In the genomic region with DNA sequence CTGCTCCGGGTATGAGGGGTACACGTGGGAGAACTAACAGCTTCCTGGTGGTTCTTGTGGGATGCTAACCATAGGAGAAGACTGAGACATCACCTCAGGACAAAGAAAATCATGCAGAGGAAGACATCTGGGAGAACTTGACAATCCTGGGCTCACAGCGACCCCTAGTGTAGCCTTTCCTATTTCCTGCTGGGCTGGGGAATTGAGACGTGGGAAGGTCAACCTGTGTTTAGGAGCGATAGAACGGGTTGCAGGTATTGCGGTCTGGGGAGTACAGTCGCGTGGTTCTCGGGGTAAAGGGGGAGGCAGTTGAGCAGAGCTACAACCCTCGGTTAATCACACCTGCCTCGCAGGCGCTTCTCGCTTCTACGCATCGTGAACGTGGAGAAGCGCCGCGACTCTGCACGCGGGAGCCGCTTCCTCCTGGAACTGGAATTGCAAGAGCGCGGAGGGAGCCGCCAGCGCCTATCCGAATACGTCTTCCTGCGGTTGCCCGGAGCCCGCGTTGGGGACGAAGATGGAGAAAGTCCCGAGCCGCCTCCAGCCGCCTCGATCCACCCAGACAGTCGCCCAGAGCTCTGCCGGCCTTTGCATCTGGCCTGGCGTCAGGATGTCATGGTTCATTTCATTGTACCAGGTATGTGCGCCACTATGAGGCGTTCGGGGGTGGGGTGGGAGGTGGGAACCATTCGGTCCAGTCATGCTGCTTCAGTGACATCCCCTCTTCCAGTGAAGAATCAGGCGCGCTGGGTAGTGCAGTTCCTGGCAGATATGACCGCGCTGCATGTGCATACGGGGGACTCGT, we compare ENCODE assay signal across 8 mouse cellular contexts. TPM values are rescaled to one million over a fixed set of nuclear protein-coding genes. Genes with fewer than 3 reads are reported as not detected.
DNase-seq lines count a peak whose midpoint lies in the region; ATAC-seq and TF ChIP-seq lines count a peak whose summit lies in the region.

No protein-coding gene starts in this region.

- peak; percentile 96 for DNase-seq in ES-E14 (ENCODE audit: low read depth, low spot score)
- DNase-seq in brain, embryonic 14.5 days (ENCODE audit: low read depth), result peak; percentile 92
- peak; percentile 89 for DNase-seq in kidney, postnatal 10 days
- peak; percentile 45 to 50 (median 45) for DNase-seq in liver, embryonic 14.5 days (ENCODE audit: low read depth in 3 of 3, low spot score in 3 of 3)
- DNase-seq in neural tube, embryonic 10.5 days (ENCODE audit: extremely low spot score, low spot score), result peak; percentile 82
- DNase-seq in thymus, adult 18-20 months, result peak; percentile 45 to 54

- TF ChIP-seq EP300 in liver, embryonic 14.5 days (IDR thresholded peaks at IDR 0.05; ENCODE audit: low read depth), result no peak

- no peak for ATAC-seq in heart, embryonic 14.5 days (ENCODE audit: insufficient number of reproducible peaks, insufficient read depth, low FRiP score, low read depth)
- no peak for ATAC-seq in liver, embryonic 14.5 days (ENCODE audit: insufficient read depth)

- H3K27me3 ChIP-seq in heart, embryonic 14.5 days (ENCODE audit: control insufficient read depth, insufficient read depth, low read length), result peaks cover 71% of the 10 kb centered on the region
- peaks cover 37% of the 10 kb centered on the region for H3K27me3 ChIP-seq in liver, embryonic 14.5 days (ENCODE audit: control insufficient read depth, insufficient read depth, low read length)

- WGBS in heart, embryonic 14.5 days, result under 1% methylated on average over 51 of the region's 51 CpGs
- 2% methylated on average over 51 of the region's 51 CpGs for WGBS in liver, embryonic 14.5 days (ENCODE audit: insufficient replicate concordance)

- H3K4me2 ChIP-seq in heart, embryonic 14.5 days (ENCODE audit: low read length), result peak overlapping the region; percentile 81
- H3K4me2 ChIP-seq in liver, embryonic 14.5 days (ENCODE audit: low read depth), result peak overlapping the region; percentile 51

- in situ Hi-C loops in ES-E14 (cut with MboI; ENCODE audit: low sequenced_read_pairs in 2 of 2, unreplicated experiment in 2 of 2), result loop anchor here in 1 of 2 experiments (25.0 kb wide), 1 partner anchor 233 kb away; a partner anchor contains a TSS

- peaks cover 14% of the 10 kb centered on the region; the same call in 1 of the 2 replicates for H3K36me3 ChIP-seq in ES-E14 (ENCODE audit: control insufficient read depth, insufficient read depth, low read length, poor library complexity, severe bottlenecking)
- H3K36me3 ChIP-seq in heart, embryonic 14.5 days (ENCODE audit: control insufficient read depth, insufficient read depth, low read length), result no peaks in the 10 kb centered on the region
- H3K36me3 ChIP-seq in liver, embryonic 14.5 days (replicated peaks; ENCODE audit: control insufficient read depth, insufficient read depth, low read depth), result no peaks in the 10 kb centered on the region

- peak; percentile 77; the same call in 1 of the 2 replicates for TF ChIP-seq CTCF in brain, embryonic 14.5 days (IDR thresholded peaks at IDR 0.05; ENCODE audit: borderline replicate concordance, extremely low read depth, insufficient read depth, insufficient read length)
- peak; percentile 34; the same call in 1 of the 2 replicates for TF ChIP-seq CTCF in embryonic fibroblast, embryonic 13.5 days (IDR thresholded peaks at IDR 0.05; ENCODE audit: borderline replicate concordance, insufficient read depth, low read length)
- TF ChIP-seq CTCF in liver, embryonic 14.5 days (IDR thresholded peaks at IDR 0.05; ENCODE audit: low read depth), result peak; percentile 84

- no peak for TF ChIP-seq POLR2A in brain, embryonic 14.5 days (IDR thresholded peaks at IDR 0.05; ENCODE audit: borderline replicate concordance, extremely low read depth, insufficient read depth, insufficient read length, poor library complexity, severe bottlenecking)
- TF ChIP-seq POLR2A in embryonic fibroblast, embryonic 13.5 days (IDR thresholded peaks at IDR 0.05; ENCODE audit: low read depth, low read length), result no peak

- H3K9me3 ChIP-seq in ES-E14 (ENCODE audit: control insufficient read depth, insufficient read depth, low read depth, low read length), result no peaks in the 10 kb centered on the region
- no peaks in the 10 kb centered on the region for H3K9me3 ChIP-seq in heart, embryonic 14.5 days (ENCODE audit: control insufficient read depth, low read length)
- no peaks in the 10 kb centered on the region for H3K9me3 ChIP-seq in liver, embryonic 14.5 days (ENCODE audit: control insufficient read depth, low read length)

- peak overlapping the region; percentile 63 for H3K9ac ChIP-seq in ES-E14 (ENCODE audit: insufficient read depth, low read depth, low read length, poor library complexity, severe bottlenecking)
- peak overlapping the region; percentile 51 for H3K9ac ChIP-seq in heart, embryonic 14.5 days (ENCODE audit: low read length)
- no peak overlapping the region for H3K9ac ChIP-seq in liver, embryonic 14.5 days (replicated peaks)

- peaks cover 0 to 13% of the 10 kb centered on the region in 2 experiments; a peak in 3 of 4 replicates for H3K4me1 ChIP-seq in ES-E14 (ENCODE audit: control insufficient read depth in 2 of 2, insufficient read depth in 2 of 2, low read length in 2 of 2, poor library complexity in 1 of 2)
- no peaks in the 10 kb centered on the region for H3K4me1 ChIP-seq in embryonic fibroblast, embryonic 13.5 days (ENCODE audit: control insufficient read depth, insufficient read depth, low read length)
- peaks cover 2 to 11% of the 10 kb centered on the region in 2 experiments; a peak in 3 of 4 replicates for H3K4me1 ChIP-seq in heart, embryonic 14.5 days (ENCODE audit: control insufficient read depth in 2 of 2, insufficient read depth in 2 of 2, low read length in 2 of 2)
- no peaks in the 10 kb centered on the region for H3K4me1 ChIP-seq in liver, embryonic 14.5 days (replicated peaks; ENCODE audit: control insufficient read depth in 2 of 2, insufficient read depth in 2 of 2, low read length in 1 of 2)

- peak overlapping the region; percentile 67 to 68 for H3K4me3 ChIP-seq in ES-E14 (ENCODE audit: insufficient read depth in 1 of 2, low read depth in 1 of 2, low read length in 2 of 2, poor library complexity in 1 of 2, severe bottlenecking in 1 of 2)
- H3K4me3 ChIP-seq in embryonic fibroblast, embryonic 13.5 days (ENCODE audit: insufficient read depth, low read length), result peak overlapping the region; percentile 14
- H3K4me3 ChIP-seq in heart, embryonic 14.5 days (ENCODE audit: control insufficient read depth in 1 of 2, insufficient read depth in 1 of 2, low read depth in 1 of 2, low read length in 2 of 2), result peak overlapping the region; percentile 32 to 35
- H3K4me3 ChIP-seq in liver, embryonic 14.5 days (ENCODE audit: insufficient read depth in 1 of 2, low read depth in 2 of 2, low read length in 2 of 2), result peak overlapping the region in 1 of 2 experiments; percentile 28; a peak in 3 of 4 replicates

- no peak overlapping the region for H3K27ac ChIP-seq in ES-E14 (ENCODE audit: insufficient read depth, low read depth, low read length, poor library complexity, severe bottlenecking)
- no peak overlapping the region for H3K27ac ChIP-seq in embryonic fibroblast, embryonic 13.5 days (ENCODE audit: insufficient read depth, low read length)
- H3K27ac ChIP-seq in heart, embryonic 14.5 days (replicated peaks in 1 of 2; ENCODE audit: control insufficient read depth in 1 of 2, insufficient read depth in 1 of 2, low read depth in 2 of 2, low read length in 2 of 2), result no peak overlapping the region
- no peak overlapping the region for H3K27ac ChIP-seq in liver, embryonic 14.5 days

TF ChIP-seq in ES-E14, 5 proteins besides CTCF, POLR2A, EP300 and RAD21 (continues in another document):
- TF ChIP-seq MAFK (IDR thresholded peaks at IDR 0.05; ENCODE audit: insufficient read depth, low read depth, low read length), result no peak

RNA-seq across cellular contexts. Expression of a gene that starts 7.8 kb away (rescaled TPM):
- total RNA-seq in ES-E14 (2012; rRNA removed), result 8.0 and 12.2 TPM in 2 replicates
- polyA plus RNA-seq in brain, embryonic 14.5 days (2012; rRNA removed), result 2.5 and 2.9 TPM in 2 replicates
- not detected in 2 replicates for polyA plus RNA-seq in embryonic fibroblast, embryonic 13.5 days (2011; ENCODE audit: insufficient read length, low read depth, missing spikeins)
- polyA plus RNA-seq in heart, embryonic 14.5 days (2014; fragmentation: Nextera tagmentation; extraction: Ambion mirVana), result 0.23 TPM in 1 of 2 replicates, not detected in the other
- polyA plus RNA-seq in liver, embryonic 14.5 days (2012; rRNA removed), result 0.33 and 0.51 TPM in 2 replicates
- 0.36 and 0.80 TPM in 2 replicates for polyA plus RNA-seq in liver, embryonic 14.5 days (2014; fragmentation: Nextera tagmentation; extraction: Ambion mirVana)

RNA-seq across cellular contexts. Expression of a gene that starts 9.4 kb away (rescaled TPM):
- 31.1 and 78.3 TPM in 2 replicates for total RNA-seq in ES-E14 (2012; rRNA removed)
- 151 and 166 TPM in 2 replicates for polyA plus RNA-seq in brain, embryonic 14.5 days (2012; rRNA removed)
- 0.53 and 1.6 TPM in 2 replicates for polyA plus RNA-seq in embryonic fibroblast, embryonic 13.5 days (2011; ENCODE audit: insufficient read length, low read depth, missing spikeins)
- 0.27 and 0.66 TPM in 2 replicates for polyA plus RNA-seq in heart, embryonic 14.5 days (2014; fragmentation: Nextera tagmentation; extraction: Ambion mirVana)
- polyA plus RNA-seq in liver, embryonic 14.5 days (2012; rRNA removed), result 0.64 and 0.84 TPM in 2 replicates
- 0.39 and 0.68 TPM in 2 replicates for polyA plus RNA-seq in liver, embryonic 14.5 days (2014; fragmentation: Nextera tagmentation; extraction: Ambion mirVana)

RNA-seq across cellular contexts. Expression of a gene that starts 30.1 kb away (rescaled TPM):
- 18.2 and 56.2 TPM in 2 replicates for total RNA-seq in ES-E14 (2012; rRNA removed)
- polyA plus RNA-seq in brain, embryonic 14.5 days (2012; rRNA removed), result 1.8 and 2.1 TPM in 2 replicates
- not detected in 2 replicates for polyA plus RNA-seq in embryonic fibroblast, embryonic 13.5 days (2011; ENCODE audit: insufficient read length, low read depth, missing spikeins)
- 2.8 TPM in 2 replicates for polyA plus RNA-seq in heart, embryonic 14.5 days (2014; fragmentation: Nextera tagmentation; extraction: Ambion mirVana)
- 9.8 and 10.8 TPM in 2 replicates for polyA plus RNA-seq in liver, embryonic 14.5 days (2012; rRNA removed)
- polyA plus RNA-seq in liver, embryonic 14.5 days (2014; fragmentation: Nextera tagmentation; extraction: Ambion mirVana), result 16.0 and 18.4 TPM in 2 replicates

RNA-seq across cellular contexts. Expression of a gene that starts 41.3 kb away (rescaled TPM):
- total RNA-seq in ES-E14 (2012; rRNA removed), result not detected in 2 replicates
- not detected in 2 replicates for polyA plus RNA-seq in brain, embryonic 14.5 days (2012; rRNA removed)
- not detected in 2 replicates for polyA plus RNA-seq in embryonic fibroblast, embryonic 13.5 days (2011; ENCODE audit: insufficient read length, low read depth, missing spikeins)
- not detected in 2 replicates for polyA plus RNA-seq in heart, embryonic 14.5 days (2014; fragmentation: Nextera tagmentation; extraction: Ambion mirVana)
- polyA plus RNA-seq in liver, embryonic 14.5 days (2012; rRNA removed), result not detected in 2 replicates
- not detected in 2 replicates for polyA plus RNA-seq in liver, embryonic 14.5 days (2014; fragmentation: Nextera tagmentation; extraction: Ambion mirVana)

RNA-seq across cellular contexts. Expression of a gene that starts 47.3 kb away (rescaled TPM):
- total RNA-seq in ES-E14 (2012; rRNA removed), result 26.4 and 102 TPM in 2 replicates
- 0.44 and 1.4 TPM in 2 replicates for polyA plus RNA-seq in brain, embryonic 14.5 days (2012; rRNA removed)
- not detected in 2 replicates for polyA plus RNA-seq in embryonic fibroblast, embryonic 13.5 days (2011; ENCODE audit: insufficient read length, low read depth, missing spikeins)
- polyA plus RNA-seq in heart, embryonic 14.5 days (2014; fragmentation: Nextera tagmentation; extraction: Ambion mirVana), result 0.34 TPM in 1 of 2 replicates, not detected in the other
- polyA plus RNA-seq in liver, embryonic 14.5 days (2012; rRNA removed), result 0.30 and 0.53 TPM in 2 replicates
- 0.24 and 0.27 TPM in 2 replicates for polyA plus RNA-seq in liver, embryonic 14.5 days (2014; fragmentation: Nextera tagmentation; extraction: Ambion mirVana)

Comparison
In these comparisons a context has a peak if more than half of its experiments do, and no peak if none do; other contexts are left out.
1. DNase-seq: peak in every context shown above with its lines; median percentile 96 in ES-E14; 92 in brain, embryonic 14.5 days; 89 in kidney, postnatal 10 days; 82 in neural tube, embryonic 10.5 days; 50 in thymus, adult 18-20 months; 45 in liver, embryonic 14.5 days.
2. CTCF ChIP-seq: peak in every context shown above with its lines; median percentile 84 in liver, embryonic 14.5 days; 77 in brain, embryonic 14.5 days; 34 in embryonic fibroblast, embryonic 13.5 days.
3. RNA of a gene that starts 9.4 kb away (polyA plus RNA-seq): 151 to 166 TPM in brain, embryonic 14.5 days; 0.53 to 1.6 TPM in embryonic fibroblast, embryonic 13.5 days, 0.27 to 0.66 TPM in heart, embryonic 14.5 days and 0.39 to 0.84 TPM in liver, embryonic 14.5 days; every median in the first group is over 10 times any median in the second.